Mouse (Mus musculus) E14TG2a.4 (cell line): ENCODE data around the gene Fmnl2.

Experiments used
- CTCF ChIP-seq: conservative IDR thresholded peaks from 2 replicates; pipeline ENCODE4 v1.5.1; 2014; ENCODE audit warnings: low read length
- NANOG ChIP-seq: IDR thresholded peaks from 2 replicates; pipeline ENCODE4 v1.6.1; 2014; ENCODE audit warnings: borderline replicate concordance, low read length, mixed read lengths
- POU5F1 ChIP-seq: IDR thresholded peaks from 2 replicates; pipeline ENCODE4 v1.6.1; 2014; ENCODE audit warnings: low read length, borderline replicate concordance

DNA sequence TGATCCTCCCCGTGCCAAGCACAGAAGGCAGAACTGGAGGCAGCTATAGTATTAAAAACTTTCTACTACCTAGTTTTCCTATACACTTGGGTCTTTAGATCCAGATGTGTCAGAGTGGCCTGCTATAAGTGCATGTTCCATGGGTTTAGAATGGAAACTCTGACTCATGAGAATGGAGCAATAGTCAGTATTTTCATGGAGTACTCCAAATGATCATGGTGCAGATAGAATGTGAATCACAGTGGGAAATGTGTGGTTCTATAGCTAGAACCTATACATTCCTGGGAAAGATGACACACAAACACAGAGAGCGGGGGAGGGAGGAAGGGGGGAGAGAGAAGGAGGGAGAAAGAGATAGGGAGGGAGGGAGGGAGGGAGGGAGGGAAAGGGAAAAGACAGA is 13.8 kb upstream of the Fmnl2 start:
- no peak for TF ChIP-seq CTCF
- TF ChIP-seq POU5F1, result no peak
- no peak for TF ChIP-seq NANOG
